Mouse (Mus musculus): ENCODE data around the gene Pax2. TPM values are rescaled to one million over a fixed set of nuclear protein-coding genes. Genes with fewer than 3 reads are reported as not detected.

The Pax2 gene
- polyA plus RNA-seq, 1 experiment from 2014 or later, result 0.33 TPM

DNA sequence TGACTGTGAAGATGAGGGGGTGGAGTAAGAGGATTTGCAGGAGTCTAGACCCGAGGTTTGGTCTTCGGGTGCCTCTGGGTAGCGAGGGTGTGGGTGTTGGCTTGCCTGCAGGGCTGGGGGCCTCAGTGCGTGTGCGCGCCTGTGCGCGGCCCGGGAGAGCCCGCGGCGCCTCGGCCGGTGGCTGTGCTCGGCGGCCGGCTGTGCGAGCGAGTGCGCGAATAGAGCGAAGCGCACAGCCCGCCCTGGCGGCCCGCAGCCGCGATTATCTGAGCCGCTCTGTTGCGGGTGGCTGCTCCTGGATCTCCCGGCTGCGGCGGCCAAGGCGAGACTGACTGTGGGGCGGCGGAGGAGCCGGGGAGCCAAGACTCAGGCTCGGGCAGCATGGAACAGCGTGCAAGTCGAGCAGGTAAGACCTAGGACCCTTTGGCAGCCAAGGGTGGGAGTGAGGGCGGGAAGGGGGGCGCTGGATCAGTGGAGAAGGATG is 9.3 kb upstream of the Pax2 start:
- no peak overlapping the region for H3K9ac ChIP-seq (ENCODE audit: low read depth, low read length)
- ATAC-seq, result no peak
- H3K27me3 ChIP-seq (ENCODE audit: control insufficient read depth, insufficient read depth, low read depth, low read length), result peaks cover 75% of the 10 kb centered on the region
- H3K36me3 ChIP-seq (ENCODE audit: control insufficient read depth, insufficient read depth, low read length), result no peaks in the 10 kb centered on the region
- H3K4me2 ChIP-seq (ENCODE audit: low read length), result peak overlapping the region; percentile 28
- no peak overlapping the region for H3K4me3 ChIP-seq (ENCODE audit: low read depth, low read length)
- no peaks in the 10 kb centered on the region for H3K9me3 ChIP-seq (replicated peaks; ENCODE audit: control insufficient read depth, low read length, poor library complexity, severe bottlenecking)
- peaks cover 6% of the 10 kb centered on the region for H3K4me1 ChIP-seq (ENCODE audit: control insufficient read depth, insufficient read depth, low read length)
- under 1% methylated on average over 42 of the region's 42 CpGs for WGBS
- H3K27ac ChIP-seq (ENCODE audit: low read length), result no peak overlapping the region

DNA sequence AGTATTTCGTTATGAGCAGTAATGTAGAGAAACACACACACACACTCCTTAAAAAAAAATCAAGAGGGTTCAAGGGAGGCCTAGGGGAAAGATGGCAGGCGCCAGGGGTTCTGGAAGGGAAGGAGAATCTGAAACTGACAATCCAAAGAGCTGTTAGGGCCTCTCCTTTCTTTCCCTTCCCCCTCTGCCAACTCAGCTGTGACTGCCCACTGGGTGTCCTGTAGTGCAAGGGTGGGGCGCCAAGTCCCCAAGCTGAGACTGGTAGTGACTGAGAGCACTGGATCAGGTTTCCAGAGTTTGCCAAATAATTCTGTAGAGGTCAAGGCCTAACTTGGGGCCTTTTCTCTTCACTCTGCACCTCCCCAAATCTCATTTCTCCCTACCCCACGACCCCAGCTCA is 8.4 kb upstream of the Pax2 start:
- Histone ChIP-seq H3K4me2 (ENCODE audit: low read length) (no peak overlapping the region), H3K36me3 (ENCODE audit: control insufficient read depth, insufficient read depth, low read length) (no peaks in the 10 kb centered on the region), H3K9ac (ENCODE audit: low read depth, low read length) (no peak overlapping the region), H3K4me3 (ENCODE audit: low read depth, low read length) (no peak overlapping the region), H3K27me3 (ENCODE audit: control insufficient read depth, insufficient read depth, low read depth, low read length) (peaks cover 78% of the 10 kb centered on the region), H3K27ac (ENCODE audit: low read length) (no peak overlapping the region), H3K9me3 (replicated peaks; ENCODE audit: control insufficient read depth, low read length, poor library complexity, severe bottlenecking) (no peaks in the 10 kb centered on the region), H3K4me1 (ENCODE audit: control insufficient read depth, insufficient read depth, low read length) (peaks cover 4% of the 10 kb centered on the region; the same call in 1 of the 2 replicates)
- WGBS, result 10% methylated on average over 4 of the region's 4 CpGs
- no peak for ATAC-seq

DNA sequence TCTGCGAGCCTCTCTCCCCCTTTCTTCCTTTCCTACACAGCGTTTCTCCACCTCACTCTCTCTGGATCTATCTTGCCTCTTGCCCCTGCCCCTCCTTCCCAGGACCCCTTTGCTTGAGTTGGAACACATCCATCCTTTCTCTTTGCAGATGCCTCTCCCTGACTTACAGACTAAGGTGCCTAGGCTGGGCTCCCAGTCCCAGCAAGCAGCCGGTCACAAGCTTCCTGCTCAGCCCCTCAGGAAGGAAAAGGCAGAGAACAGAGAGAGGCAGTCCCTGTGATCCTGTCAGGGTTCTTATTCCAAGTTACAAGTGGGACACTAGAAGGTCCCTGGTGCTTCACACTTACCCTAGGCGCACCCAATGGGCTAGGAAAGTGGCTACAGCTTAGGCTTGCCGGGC is 7.6 kb upstream of the Pax2 start:
- no peak overlapping the region for H3K9ac ChIP-seq (ENCODE audit: low read depth, low read length)
- H3K36me3 ChIP-seq (ENCODE audit: control insufficient read depth, insufficient read depth, low read length), result no peaks in the 10 kb centered on the region
- no peak overlapping the region for H3K4me3 ChIP-seq (ENCODE audit: low read depth, low read length)
- WGBS, result 6% methylated on average over 5 of the region's 5 CpGs
- H3K9me3 ChIP-seq (replicated peaks; ENCODE audit: control insufficient read depth, low read length, poor library complexity, severe bottlenecking), result no peaks in the 10 kb centered on the region
- no peak overlapping the region for H3K4me2 ChIP-seq (ENCODE audit: low read length)
- H3K4me1 ChIP-seq (ENCODE audit: control insufficient read depth, insufficient read depth, low read length), result peaks cover 4% of the 10 kb centered on the region; the same call in 1 of the 2 replicates
- no peak overlapping the region for H3K27ac ChIP-seq (ENCODE audit: low read length)
- H3K27me3 ChIP-seq (ENCODE audit: control insufficient read depth, insufficient read depth, low read depth, low read length), result peaks cover 78% of the 10 kb centered on the region
- no peak for ATAC-seq

DNA sequence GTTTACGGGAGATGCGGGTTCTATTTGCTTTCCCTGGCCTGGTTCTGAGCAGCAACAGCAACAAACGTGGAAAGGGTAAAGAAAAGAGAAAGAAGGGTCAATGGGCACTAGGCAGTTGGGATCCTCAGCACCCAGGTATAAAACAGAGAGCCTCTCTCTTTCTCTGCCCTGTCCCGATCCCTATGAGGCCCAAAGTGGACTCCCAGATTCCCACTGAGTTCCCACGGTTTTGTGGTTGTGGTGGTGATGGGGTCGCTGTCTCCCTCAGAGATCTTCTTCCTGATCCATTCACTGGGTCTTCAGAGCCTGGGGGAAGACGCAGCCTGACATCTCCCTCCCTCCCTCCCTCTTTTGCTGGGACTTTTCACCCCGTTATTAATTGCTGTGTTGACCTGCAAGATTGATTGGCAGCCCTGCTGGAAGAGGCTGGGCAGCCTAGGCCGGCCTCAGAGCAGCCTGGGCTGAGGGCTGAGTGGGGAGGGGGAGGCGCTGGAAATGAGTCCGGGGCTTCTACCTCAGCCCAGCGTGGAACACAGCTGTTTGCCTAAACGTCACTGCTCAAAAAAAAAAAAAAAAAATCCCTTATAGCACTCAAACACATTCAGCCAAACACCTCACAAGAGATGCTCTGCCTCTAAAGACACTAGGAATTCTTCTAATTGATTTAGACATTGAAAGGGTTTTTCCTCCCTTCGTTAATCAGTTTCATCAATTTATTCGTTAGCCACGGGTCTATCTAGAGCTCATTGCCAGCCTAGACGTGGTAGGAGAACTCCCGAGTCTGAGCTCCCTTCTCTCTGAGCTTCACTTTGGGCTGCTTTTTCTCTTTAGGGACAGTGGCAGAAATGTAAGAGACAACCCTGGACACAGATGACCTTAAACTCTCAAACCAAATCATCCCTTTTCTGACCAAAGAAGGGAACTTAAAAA is 6.5 kb upstream of the Pax2 start:
- no peak overlapping the region for H3K4me2 ChIP-seq (ENCODE audit: low read length)
- no peaks in the 10 kb centered on the region for H3K9me3 ChIP-seq (replicated peaks; ENCODE audit: control insufficient read depth, low read length, poor library complexity, severe bottlenecking)
- H3K9ac ChIP-seq (ENCODE audit: low read depth, low read length), result no peak overlapping the region
- H3K4me3 ChIP-seq (ENCODE audit: low read depth, low read length), result no peak overlapping the region
- no peaks in the 10 kb centered on the region for H3K36me3 ChIP-seq (ENCODE audit: control insufficient read depth, insufficient read depth, low read length)
- WGBS, result 2% methylated on average over 18 of the region's 18 CpGs
- no peak overlapping the region for H3K27ac ChIP-seq (ENCODE audit: low read length)
- H3K27me3 ChIP-seq (ENCODE audit: control insufficient read depth, insufficient read depth, low read depth, low read length), result peaks cover 74% of the 10 kb centered on the region
- peaks cover 4% of the 10 kb centered on the region; the same call in 1 of the 2 replicates for H3K4me1 ChIP-seq (ENCODE audit: control insufficient read depth, insufficient read depth, low read length)
- no peak for ATAC-seq

DNA sequence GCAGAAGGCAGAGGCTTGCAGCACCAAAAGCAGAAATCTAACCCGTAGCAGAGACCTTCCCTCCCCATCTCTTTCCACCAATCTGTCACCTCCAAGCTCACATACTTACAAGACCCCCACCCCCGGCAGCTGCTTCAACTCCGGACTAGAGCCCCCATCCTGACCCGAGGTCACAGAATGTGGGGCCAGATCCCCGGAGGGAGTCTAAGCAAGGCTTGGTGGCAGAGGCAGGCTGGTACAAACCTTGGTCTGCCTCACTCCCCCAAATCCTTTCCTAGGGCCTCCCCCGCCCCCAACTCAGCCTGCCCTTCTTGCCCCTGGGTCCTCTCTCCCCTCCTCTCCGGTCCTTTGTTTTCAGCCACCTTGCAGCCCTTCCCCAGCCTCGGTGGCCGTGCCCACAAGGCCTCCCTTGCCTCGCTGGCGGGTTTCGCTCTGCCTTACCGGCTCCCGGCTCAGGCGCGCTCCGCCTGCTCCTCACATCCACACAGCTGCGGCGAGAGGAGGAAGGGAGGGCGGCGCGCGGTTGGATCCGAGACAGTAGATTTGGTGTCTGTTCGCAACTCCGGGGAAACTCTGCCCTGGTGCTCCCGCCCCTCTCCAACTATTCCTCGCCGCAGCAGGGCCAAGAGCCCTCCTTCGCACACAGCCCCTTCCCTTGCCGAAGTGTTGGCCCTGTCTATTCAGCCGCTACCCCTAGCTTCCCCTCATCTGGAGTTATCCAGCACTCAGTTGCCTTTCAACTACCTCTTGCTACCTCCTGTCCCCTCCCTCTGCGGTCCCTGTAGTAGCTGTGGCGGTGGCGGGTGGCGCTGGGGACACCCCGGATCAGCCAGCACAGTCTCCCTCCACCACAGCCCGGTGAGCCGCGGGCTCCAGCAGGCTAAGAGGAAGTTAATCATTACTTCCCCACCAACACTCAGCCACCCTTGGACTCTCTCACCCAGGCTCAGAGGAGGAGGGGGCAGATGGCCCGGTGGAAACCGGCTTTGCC is 5.5 kb upstream of the Pax2 start:
- under 1% methylated on average over 38 of the region's 42 CpGs for WGBS
- H3K4me2 ChIP-seq (ENCODE audit: low read length), result no peak overlapping the region
- peaks cover 4% of the 10 kb centered on the region; the same call in 1 of the 2 replicates for H3K4me1 ChIP-seq (ENCODE audit: control insufficient read depth, insufficient read depth, low read length)
- peaks cover 74% of the 10 kb centered on the region for H3K27me3 ChIP-seq (ENCODE audit: control insufficient read depth, insufficient read depth, low read depth, low read length)
- peak; percentile 32; the same call in 1 of the 2 replicates for ATAC-seq
- no peaks in the 10 kb centered on the region for H3K36me3 ChIP-seq (ENCODE audit: control insufficient read depth, insufficient read depth, low read length)
- H3K9me3 ChIP-seq (replicated peaks; ENCODE audit: control insufficient read depth, low read length, poor library complexity, severe bottlenecking), result no peaks in the 10 kb centered on the region
- H3K9ac ChIP-seq (ENCODE audit: low read depth, low read length), result no peak overlapping the region
- H3K27ac ChIP-seq (ENCODE audit: low read length), result no peak overlapping the region
- H3K4me3 ChIP-seq (ENCODE audit: low read depth, low read length), result no peak overlapping the region

DNA sequence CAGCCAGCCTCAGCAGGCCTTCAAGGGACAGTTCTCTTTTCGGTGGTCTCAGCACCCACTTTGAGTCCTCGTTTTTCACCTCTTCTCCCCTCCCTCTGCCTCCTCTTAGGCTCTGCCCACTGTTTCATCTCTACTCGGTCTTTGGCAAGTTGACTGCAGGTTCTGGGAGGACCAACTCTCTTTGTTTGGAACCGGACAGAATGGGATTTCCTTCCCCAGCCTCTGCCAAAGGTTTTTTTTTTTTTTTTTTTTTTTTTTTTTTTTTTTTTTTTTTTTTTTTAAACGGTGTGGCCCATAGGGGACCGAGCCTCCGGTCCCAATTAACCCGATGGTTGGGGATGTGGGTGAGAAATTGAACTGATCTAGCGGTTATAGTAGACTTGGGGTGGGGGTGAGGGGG is 4.8 kb upstream of the Pax2 start:
- H3K9me3 ChIP-seq (replicated peaks; ENCODE audit: control insufficient read depth, low read length, poor library complexity, severe bottlenecking), result no peaks in the 10 kb centered on the region
- H3K4me1 ChIP-seq (ENCODE audit: control insufficient read depth, insufficient read depth, low read length), result peaks cover 4% of the 10 kb centered on the region; the same call in 1 of the 2 replicates
- H3K27ac ChIP-seq (ENCODE audit: low read length), result no peak overlapping the region
- no peaks in the 10 kb centered on the region for H3K36me3 ChIP-seq (ENCODE audit: control insufficient read depth, insufficient read depth, low read length)
- no peak for ATAC-seq
- WGBS, result under 1% methylated on average over 9 of the region's 9 CpGs
- H3K27me3 ChIP-seq (ENCODE audit: control insufficient read depth, insufficient read depth, low read depth, low read length), result peaks cover 72% of the 10 kb centered on the region
- no peak overlapping the region for H3K9ac ChIP-seq (ENCODE audit: low read depth, low read length)
- no peak overlapping the region for H3K4me2 ChIP-seq (ENCODE audit: low read length)
- H3K4me3 ChIP-seq (ENCODE audit: low read depth, low read length), result no peak overlapping the region

DNA sequence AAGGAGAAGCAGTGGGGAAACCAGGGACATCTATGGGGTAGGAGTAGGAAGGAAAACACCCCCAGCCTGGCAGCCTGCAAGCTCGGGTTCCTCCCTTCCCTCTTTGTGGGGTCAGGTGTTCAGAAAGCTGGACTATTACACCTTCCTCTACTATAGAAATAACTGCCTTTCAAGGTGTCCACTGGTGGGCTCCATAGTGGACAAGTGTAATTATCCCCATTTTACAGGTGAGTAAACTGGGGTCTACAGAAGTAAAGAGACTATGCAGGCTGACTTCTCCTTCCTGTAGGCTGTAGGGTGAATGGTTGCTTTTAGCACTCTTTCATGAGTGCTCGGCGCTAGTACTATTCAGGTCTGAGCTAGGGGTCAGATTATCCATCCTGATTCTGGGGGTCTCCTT is 4.3 kb upstream of the Pax2 start:
- ATAC-seq, result no peak
- 0% methylated on average over 3 of the region's 3 CpGs for WGBS
- no peak overlapping the region for H3K4me3 ChIP-seq (ENCODE audit: low read depth, low read length)
- no peaks in the 10 kb centered on the region for H3K9me3 ChIP-seq (replicated peaks; ENCODE audit: control insufficient read depth, low read length, poor library complexity, severe bottlenecking)
- H3K9ac ChIP-seq (ENCODE audit: low read depth, low read length), result no peak overlapping the region
- no peak overlapping the region for H3K4me2 ChIP-seq (ENCODE audit: low read length)
- H3K36me3 ChIP-seq (ENCODE audit: control insufficient read depth, insufficient read depth, low read length), result no peaks in the 10 kb centered on the region
- peaks cover 69% of the 10 kb centered on the region for H3K27me3 ChIP-seq (ENCODE audit: control insufficient read depth, insufficient read depth, low read depth, low read length)
- H3K4me1 ChIP-seq (ENCODE audit: control insufficient read depth, insufficient read depth, low read length), result peaks cover 3% of the 10 kb centered on the region
- H3K27ac ChIP-seq (ENCODE audit: low read length), result no peak overlapping the region

DNA sequence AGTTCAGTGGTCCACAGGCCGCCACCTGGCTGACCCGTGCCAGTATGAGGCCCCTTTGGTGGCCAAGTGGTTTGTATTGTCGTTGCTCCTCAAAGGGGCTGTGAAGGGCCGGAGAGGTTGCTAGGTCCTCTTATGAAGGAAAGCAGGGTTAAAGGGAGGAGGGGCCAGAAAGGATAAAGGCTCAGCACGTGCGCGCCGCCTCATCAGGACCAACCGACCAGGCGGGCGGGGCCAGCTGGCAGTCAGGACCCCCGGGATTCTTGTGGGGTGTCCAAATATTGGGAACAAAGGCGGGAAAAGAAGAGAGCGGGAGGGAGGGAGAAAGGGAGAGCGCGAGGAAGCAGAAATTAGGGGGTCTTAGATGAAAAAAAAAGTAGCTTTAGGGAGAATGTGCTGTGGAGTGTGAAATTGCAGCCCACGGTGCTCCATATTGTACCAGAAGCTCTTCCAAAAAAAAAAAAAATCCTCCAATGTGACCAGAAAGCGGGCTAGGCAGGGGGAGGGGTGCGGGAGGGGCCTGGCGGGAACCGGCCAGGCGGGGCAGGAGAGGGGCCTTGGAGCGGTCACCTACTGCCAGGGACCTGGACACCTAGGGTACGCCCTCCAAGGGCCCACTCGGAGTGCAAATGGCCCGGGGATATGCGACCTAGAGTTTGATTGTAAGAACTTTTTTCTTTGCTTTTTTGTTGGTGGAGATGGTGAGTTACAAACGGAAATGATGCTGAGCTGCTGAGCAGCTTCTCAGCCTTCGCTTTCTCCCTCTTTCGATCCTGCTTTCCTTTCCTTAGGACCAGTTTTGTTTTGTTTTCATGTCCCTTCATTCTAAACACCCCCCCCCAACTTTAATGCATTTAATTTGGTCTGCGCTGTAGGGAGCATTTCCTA is 3.5 kb upstream of the Pax2 start:
- Histone ChIP-seq H3K27ac (ENCODE audit: low read length) (no peak overlapping the region), H3K4me2 (ENCODE audit: low read length) (no peak overlapping the region), H3K4me3 (ENCODE audit: low read depth, low read length) (no peak overlapping the region), H3K9ac (ENCODE audit: low read depth, low read length) (no peak overlapping the region), H3K36me3 (ENCODE audit: control insufficient read depth, insufficient read depth, low read length) (no peaks in the 10 kb centered on the region), H3K9me3 (replicated peaks; ENCODE audit: control insufficient read depth, low read length, poor library complexity, severe bottlenecking) (no peaks in the 10 kb centered on the region), H3K27me3 (ENCODE audit: control insufficient read depth, insufficient read depth, low read depth, low read length) (peaks cover 71% of the 10 kb centered on the region), H3K4me1 (ENCODE audit: control insufficient read depth, insufficient read depth, low read length) (peaks cover 7% of the 10 kb centered on the region)
- under 1% methylated on average over 31 of the region's 31 CpGs for WGBS
- no peak for ATAC-seq
